Mouse (Mus musculus) adrenal gland, postnatal 25 days (tissue): ENCODE measurements at regions not wholly inside any gene's neighbourhood (a gene's known extent, or its start where the extent isn't known, plus 50 kb on each side); places are given as distances from the start of the nearest gene placed in this dataset.

ENCODE experiments used
- DNase-seq: peaks from one replicate; pipeline ENCODE4 v3.0.0; 2021; ENCODE audit warnings: mixed read lengths

- DNase-seq = no peak
Measured at GRCm38 (mm10) chr2:55817273-55817672, 381.5 kb downstream of the Kcnj3 start.

GRCm38 (mm10) chr2:55818220-55818619 lies 382.4 kb downstream of the Kcnj3 start:
- DNase-seq = no peak

- DNase-seq = no peak
Measured at GRCm38 (mm10) chr2:55822726-55823125, 387.0 kb downstream of the Kcnj3 start.

- peak; percentile 7 for DNase-seq
Measured at GRCm38 (mm10) chr2:55841521-55841920, 405.8 kb downstream of the Kcnj3 start.

- no peak for DNase-seq
Measured at GRCm38 (mm10) chr2:55846832-55847382, 411.1 kb downstream of the Kcnj3 start.

GRCm38 (mm10) chr2:55862479-55862878 lies 426.7 kb downstream of the Kcnj3 start:
- DNase-seq = no peak

- no peak for DNase-seq
Measured at GRCm38 (mm10) chr2:55889976-55890375, 454.2 kb downstream of the Kcnj3 start.

GRCm38 (mm10) chr2:55892821-55893535 lies 457.2 kb downstream of the Kcnj3 start:
- DNase-seq = no peak

GRCm38 (mm10) chr2:55920294-55920693 lies 484.5 kb downstream of the Kcnj3 start:
- DNase-seq = no peak
